Mouse (Mus musculus) liver, embryonic 14.5 days (tissue): Measurements from ENCODE around the gene Ficd. TPM values are rescaled to one million over a fixed set of nuclear protein-coding genes. Genes with fewer than 3 reads are reported as not detected.
"Not testable (repeated sequence)": the region's sequence is repeated elsewhere in the genome, so short reads cannot be mapped to it uniquely, and the experiment has no call there.

ENCODE experiments used
- ATAC-seq: fragments of 200-750 bp; cut with Nextera tagmentation; 2 replicates; pipeline ENCODE4 v1.8.0; 2017; ENCODE audit warnings: moderate number of reproducible peaks, mild to moderate bottlenecking, moderate library complexity; ENCODE audit not compliant: insufficient read depth
- DNase-seq, 3 experiments: peaks; one replicate each; pipeline ENCODE4 v3.0.0-alpha.2; 2012 to 2013; ENCODE audit warnings: low read depth in 3 of 3, low spot score in 3 of 3
- H3K27ac ChIP-seq: fragments of 300-500 bp; sonication (generic); 2 replicates; pipeline ENCODE4 v1.5.1; 2014; ENCODE audit warnings: moderate library complexity, mild to moderate bottlenecking, control low read depth, inconsistent platforms
- H3K27me3 ChIP-seq: fragments of 300-500 bp; sonication (generic); 2 replicates; pipeline ENCODE4 v1.6.1; 2014; ENCODE audit warnings: mild to moderate bottlenecking, low read length, moderate library complexity; ENCODE audit not compliant: control insufficient read depth, insufficient read depth
- H3K36me3 ChIP-seq: fragments of 300-500 bp; sonication (generic); replicated peaks from 2 replicates; pipeline ENCODE4 v1.6.1; 2014; ENCODE audit warnings: low read depth; ENCODE audit not compliant: control insufficient read depth, insufficient read depth
- H3K4me1 ChIP-seq, 2 experiments: fragments of 200-500 bp in 1 of 2; fragments of 300-500 bp in 1 of 2; sonication (generic) in 1 of 2; replicated peaks; 2 replicates each; pipeline ENCODE4 v1.6.1; 2012 to 2014; ENCODE audit warnings: antibody characterized with exemption in 1 of 2, inconsistent platforms in 1 of 2, low read length in 1 of 2; ENCODE audit not compliant: control insufficient read depth in 2 of 2, insufficient read depth in 2 of 2
- H3K4me2 ChIP-seq: fragments of 300-500 bp; sonication (generic); 2 replicates; pipeline ENCODE4 v1.6.1; 2014; ENCODE audit warnings: low read depth, mild to moderate bottlenecking, control low read depth, moderate library complexity
- H3K4me3 ChIP-seq, 2 experiments: fragments of 200-500 bp in 1 of 2; fragments of 300-500 bp in 1 of 2; sonication (generic) in 1 of 2; 2 replicates each; pipeline ENCODE4 v1.5.1; 2012 to 2014; ENCODE audit warnings: low read depth in 2 of 2, low read length in 2 of 2, mild to moderate bottlenecking in 2 of 2, control low read depth in 1 of 2, inconsistent platforms in 1 of 2, moderate library complexity in 1 of 2; ENCODE audit not compliant: insufficient read depth in 1 of 2
- H3K9ac ChIP-seq: fragments of 300-500 bp; sonication (generic); replicated peaks from 2 replicates; pipeline ENCODE4 v1.6.1; 2014; ENCODE audit warnings: mild to moderate bottlenecking, control low read depth, moderate library complexity
- H3K9me3 ChIP-seq: fragments of 300-500 bp; sonication (generic); 2 replicates; pipeline ENCODE4 v1.6.1; 2016; ENCODE audit warnings: low read length, mixed read lengths; ENCODE audit not compliant: control insufficient read depth
- CTCF ChIP-seq: IDR thresholded peaks from 2 replicates; pipeline ENCODE4 v1.5.1; 2016; ENCODE audit warnings: antibody characterized with exemption, low read depth, control low read depth
- EP300 ChIP-seq: IDR thresholded peaks from 2 replicates; pipeline ENCODE4 v1.6.1; 2016; ENCODE audit warnings: antibody characterized with exemption, low read depth
- WGBS: fragments of 180-500 bp; shearing (Covaris S2); extraction: QIAGEN DNeasy Blood & Tissue Kit; methylation state at CpG from one replicate; pipeline ENCODE4 v1.1.7; 2014; ENCODE audit not compliant: insufficient replicate concordance; 5-methylcytosine and 5-hydroxymethylcytosine counted together
- polyA plus RNA-seq, 2 experiments: library from polyadenylated mRNA; depleted of rRNA in 1 of 2; stranded (reverse) in 1 of 2; unstranded in 1 of 2; fragments of >200 nt; fragmentation: Nextera tagmentation in 1 of 2; extraction: Ambion mirVana in 1 of 2; gene quantifications; 2 replicates each; pipeline versions ENCODE4 v1.2.1 to v1.2.3; 2012 to 2014

Gene Ficd
- polyA plus RNA-seq, 2 experiments: 1.1 to 1.3 TPM

- no peaks in the 10 kb centered on the region for H3K9me3 ChIP-seq
- WGBS: 76% methylated on average over 7 of the region's 7 CpGs
- no peak overlapping the region for H3K4me2 ChIP-seq
- peaks cover 2% of the 10 kb centered on the region; the same call in 1 of the 2 replicates for H3K36me3 ChIP-seq
- no peak overlapping the region for H3K4me3 ChIP-seq
- TF ChIP-seq EP300: no peak
- TF ChIP-seq CTCF: no peak
- H3K4me1 ChIP-seq: no peaks in the 10 kb centered on the region
- no peak overlapping the region for H3K27ac ChIP-seq
- no peak for ATAC-seq
- no peak overlapping the region for H3K9ac ChIP-seq
- DNase-seq: no peak
- H3K27me3 ChIP-seq: no peaks in the 10 kb centered on the region
Observed at GRCm38 (mm10) chr5:113782624-113783023, 47.0 kb downstream of the Ficd start.

GRCm38 (mm10) chr5:113783581-113784001, 48.0 kb downstream of the Ficd start:
- WGBS: 18% methylated on average over 12 of the region's 12 CpGs
- DNase-seq (no peak), ATAC-seq (peak; percentile 27; the same call in 1 of the 2 replicates)
- Histone ChIP-seq H3K4me2 (no peak overlapping the region), H3K4me3 (no peak overlapping the region), H3K36me3 (no peaks in the 10 kb centered on the region), H3K27ac (no peak overlapping the region), H3K9me3 (no peaks in the 10 kb centered on the region), H3K4me1 (no peaks in the 10 kb centered on the region), H3K27me3 (no peaks in the 10 kb centered on the region), H3K9ac (no peak overlapping the region)
- TF ChIP-seq EP300: no peak
- no peak for TF ChIP-seq CTCF

- not testable (repeated sequence) for H3K9ac ChIP-seq, H3K4me2 ChIP-seq, H3K36me3 ChIP-seq, ATAC-seq, H3K27ac ChIP-seq, H3K9me3 ChIP-seq, H3K4me1 ChIP-seq, DNase-seq, H3K27me3 ChIP-seq, H3K4me3 ChIP-seq
- WGBS: 43% methylated on average over 3 of the region's 3 CpGs
Observed at GRCm38 (mm10) chr5:113784104-113784503, 48.5 kb downstream of the Ficd start.

- ATAC-seq (no peak), DNase-seq (no peak)
- 29% methylated on average over 5 of the region's 5 CpGs for WGBS
- no peaks in the 10 kb centered on the region for H3K9me3 ChIP-seq
- H3K27ac ChIP-seq: no peak overlapping the region
- no peak overlapping the region for H3K4me3 ChIP-seq
- H3K27me3 ChIP-seq: no peaks in the 10 kb centered on the region
- H3K9ac ChIP-seq: no peak overlapping the region
- H3K4me2 ChIP-seq: no peak overlapping the region
- H3K4me1 ChIP-seq: peaks cover 0 to 11% of the 10 kb centered on the region in 2 experiments; a peak in 2 of 4 replicates
- TF ChIP-seq CTCF: no peak
- no peak for TF ChIP-seq EP300
- H3K36me3 ChIP-seq: no peaks in the 10 kb centered on the region
Observed at GRCm38 (mm10) chr5:113786985-113787384, 51.4 kb downstream of the Ficd start.

- peaks cover 0 to 11% of the 10 kb centered on the region in 2 experiments; a peak in 2 of 4 replicates for H3K4me1 ChIP-seq
- H3K4me2 ChIP-seq: no peak overlapping the region
- ATAC-seq (no peak), DNase-seq (no peak)
- no peaks in the 10 kb centered on the region for H3K36me3 ChIP-seq
- 57% methylated on average over 6 of the region's 6 CpGs for WGBS
- TF ChIP-seq CTCF (no peak), EP300 (no peak)
- no peak overlapping the region for H3K4me3 ChIP-seq
- H3K9me3 ChIP-seq: no peaks in the 10 kb centered on the region
- H3K9ac ChIP-seq: no peak overlapping the region
- no peaks in the 10 kb centered on the region for H3K27me3 ChIP-seq
- no peak overlapping the region for H3K27ac ChIP-seq
Observed at GRCm38 (mm10) chr5:113788645-113789044, 53.0 kb downstream of the Ficd start.
